Comparison of ENCODE assay signal across 16 mouse cellular contexts in genomic region chr8:91347595-91347994, GRCm38 (mm10).
"Had no signal": no experiment of that assay in that cellular context is flagged by ENCODE, and none has a peak within 500 bp of the region (broad histone marks: within the 10 kb centered on the region; RNA-seq: fewer than 3 reads in every experiment).

No protein-coding gene starts in this region.

- H3K9me3 ChIP-seq: kidney, embryonic 15.5 days; limb, embryonic 15.5 days; liver, embryonic 13.5 days; lung, embryonic 15.5 days; neural tube, embryonic 15.5 days had no signal

- H3K9ac ChIP-seq: kidney, embryonic 15.5 days; limb, embryonic 15.5 days; liver, embryonic 13.5 days; liver, postnatal 0 days; lung, embryonic 15.5 days; neural tube, embryonic 15.5 days had no signal

- DNase-seq: kidney, postnatal 14 days; layer of hippocampus, postnatal 36 days; liver, embryonic 13.5 days; liver, postnatal 0 days; lung, postnatal 14 days; right cerebral cortex, adult 18-20 months; right cerebral cortex, postnatal 25 days; thymus, adult 18-20 months; thymus, postnatal 14 days had no signal

- H3K36me3 ChIP-seq: kidney, embryonic 15.5 days; limb, embryonic 15.5 days; neural tube, embryonic 15.5 days had no signal

- H3K4me2 ChIP-seq: kidney, embryonic 15.5 days; limb, embryonic 15.5 days; liver, embryonic 13.5 days; lung, embryonic 15.5 days; neural tube, embryonic 15.5 days had no signal

- H3K27me3 ChIP-seq: kidney, embryonic 15.5 days; limb, embryonic 15.5 days; liver, embryonic 13.5 days; lung, embryonic 15.5 days; megakaryocyte, embryonic 14.5 days; neural tube, embryonic 15.5 days had no signal

- ATAC-seq: liver, postnatal 0 days had no signal

- H3K4me3 ChIP-seq: kidney, embryonic 15.5 days; limb, embryonic 15.5 days; liver, embryonic 13.5 days; lung, embryonic 15.5 days; megakaryocyte, embryonic 14.5 days; myocyte; neural tube, embryonic 15.5 days had no signal

- H3K27ac ChIP-seq: kidney, embryonic 15.5 days; limb, embryonic 15.5 days; liver, embryonic 13.5 days; lung, embryonic 15.5 days; macrophage; neural tube, embryonic 15.5 days had no signal
